Mouse (Mus musculus): ENCODE data around the gene Setd7. TPM values are rescaled to one million over a fixed set of nuclear protein-coding genes. Genes with fewer than 3 reads are reported as not detected.

Setd7 gene
- polyA plus RNA-seq, 1 experiment from 2014 or later = 76.5 TPM

GRCm38 (mm10) chr3:51547577-51547976, 13.1 kb downstream of the Setd7 start:
- no peaks in the 10 kb centered on the region for H3K27me3 ChIP-seq
- no peak for TF ChIP-seq CTCF (IDR thresholded peaks at IDR 0.05)
- in situ Hi-C loops (cut with MboI; ENCODE audit: low pct_unique_long_range_greater_than_20kb) = no loop called here
- ATAC-seq (no peak), DNase-seq (ENCODE audit: low read depth, low spot score) (no peak)
- POLR2A ChIA-PET = interaction anchor here (1.5 kb wide), 1 partner anchor 13 kb away, joined by 3 read pairs; the partner anchor contains the start of gene Setd7
- CTCF ChIA-PET = interaction anchor here (1.0 kb wide), 1 partner anchor 11 kb away, joined by 4 read pairs; no protein-coding TSS in a partner anchor

GRCm38 (mm10) chr3:51544442-51545128, 16.1 kb downstream of the Setd7 start:
- in situ Hi-C loops (cut with MboI; ENCODE audit: low pct_unique_long_range_greater_than_20kb) = no loop called here
- POLR2A ChIA-PET = interaction anchor here (0.8 kb wide), 1 partner anchor 18 kb away, joined by 3 read pairs; no protein-coding TSS in a partner anchor
- TF ChIP-seq CTCF (IDR thresholded peaks at IDR 0.05) = no peak
- no peaks in the 10 kb centered on the region for H3K27me3 ChIP-seq
- CTCF ChIA-PET = interaction anchor here (1.6 kb wide), 1 partner anchor 11 kb away, joined by 3 read pairs; no protein-coding TSS in a partner anchor
- ATAC-seq = no peak
- DNase-seq (ENCODE audit: low read depth, low spot score) = no peak

- DNase-seq (ENCODE audit: low read depth, low spot score) = no peak
- no peak for TF ChIP-seq CTCF (IDR thresholded peaks at IDR 0.05)
- ATAC-seq = no peak
- POLR2A ChIA-PET = interaction anchor here (1.0 kb wide), 1 partner anchor 15 kb away, joined by 4 read pairs; no protein-coding TSS in a partner anchor
- in situ Hi-C loops (cut with MboI; ENCODE audit: low pct_unique_long_range_greater_than_20kb) = no loop called here
- no peaks in the 10 kb centered on the region for H3K27me3 ChIP-seq
- CTCF ChIA-PET = interaction anchor here (0.6 to 4.6 kb wide), 7 partner anchors 9 to 37 kb away, joined by 3 to 19 read pairs (median 10); no protein-coding TSS in a partner anchor
Observed at GRCm38 (mm10) chr3:51540659-51541058, 20.0 kb downstream of the Setd7 start.

GRCm38 (mm10) chr3:51539567-51540408, 20.9 kb downstream of the Setd7 start:
- no peak for ATAC-seq
- no peak for DNase-seq (ENCODE audit: low read depth, low spot score)
- peak; percentile 91 for TF ChIP-seq CTCF (IDR thresholded peaks at IDR 0.05)
- in situ Hi-C loops (cut with MboI; ENCODE audit: low pct_unique_long_range_greater_than_20kb) = no loop called here
- no peaks in the 10 kb centered on the region for H3K27me3 ChIP-seq
- ChIA-PET CTCF (interaction anchor here (0.8 to 4.6 kb wide), 9 partner anchors 9 to 108 kb away, joined by 3 to 19 read pairs (median 10); no protein-coding TSS in a partner anchor), POLR2A (interaction anchor here (1.0 kb wide), 1 partner anchor 16 kb away, joined by 4 read pairs; no protein-coding TSS in a partner anchor)

- no peak for ATAC-seq
- CTCF ChIA-PET = interaction anchor here (1.5 kb wide), 1 partner anchor 8 kb away, joined by 4 read pairs; no protein-coding TSS in a partner anchor
Observed at GRCm38 (mm10) chr3:51534013-51534412, 26.7 kb downstream of the Setd7 start.

GRCm38 (mm10) chr3:51533573-51533972, 27.1 kb downstream of the Setd7 start:
- in situ Hi-C loops (cut with MboI; ENCODE audit: low pct_unique_long_range_greater_than_20kb) = no loop called here
- ChIA-PET POLR2A (interaction anchor here (0.6 kb wide), 1 partner anchor 38 kb away, joined by 3 read pairs; no protein-coding TSS in a partner anchor), CTCF (interaction anchor here (1.5 kb wide), 1 partner anchor 8 kb away, joined by 4 read pairs; no protein-coding TSS in a partner anchor)
- TF ChIP-seq CTCF (IDR thresholded peaks at IDR 0.05) = no peak
- no peak for DNase-seq (ENCODE audit: low read depth, low spot score)
- ATAC-seq = no peak
- H3K27me3 ChIP-seq = no peaks in the 10 kb centered on the region

More at GRCm38 (mm10) chr3:51534013-51534412, 26.7 kb downstream of the Setd7 start:
- no peak for TF ChIP-seq CTCF (IDR thresholded peaks at IDR 0.05)
- POLR2A ChIA-PET = interaction anchor here (0.6 kb wide), 1 partner anchor 38 kb away, joined by 3 read pairs; no protein-coding TSS in a partner anchor
- H3K27me3 ChIP-seq = no peaks in the 10 kb centered on the region
- DNase-seq (ENCODE audit: low read depth, low spot score) = no peak
- in situ Hi-C loops (cut with MboI; ENCODE audit: low pct_unique_long_range_greater_than_20kb) = no loop called here

GRCm38 (mm10) chr3:51532282-51532620, 28.4 kb downstream of the Setd7 start:
- no peaks in the 10 kb centered on the region for H3K27me3 ChIP-seq
- in situ Hi-C loops (cut with MboI; ENCODE audit: low pct_unique_long_range_greater_than_20kb) = no loop called here
- TF ChIP-seq CTCF (IDR thresholded peaks at IDR 0.05) = no peak
- ChIA-PET POLR2A (interaction anchor here (1.0 to 2.0 kb wide), 2 partner anchors 23 to 28 kb away, joined by 3 to 6 read pairs; partner anchors contain the start of gene Setd7), CTCF (interaction anchor here (1.3 to 2.7 kb wide), 3 partner anchors 9 to 120 kb away, joined by 3 to 11 read pairs (median 5); no protein-coding TSS in a partner anchor)
- ATAC-seq (peak; percentile 8), DNase-seq (ENCODE audit: low read depth, low spot score) (no peak)

- TF ChIP-seq CTCF (IDR thresholded peaks at IDR 0.05) = no peak
- H3K27me3 ChIP-seq = no peaks in the 10 kb centered on the region
- CTCF ChIA-PET = interaction anchor here (0.7 to 2.7 kb wide), 10 partner anchors 8 to 121 kb away, joined by 3 to 11 read pairs (median 3); partner anchors contain the start of gene Setd7
- in situ Hi-C loops (cut with MboI; ENCODE audit: low pct_unique_long_range_greater_than_20kb) = no loop called here
- DNase-seq (ENCODE audit: low read depth, low spot score) (peak; percentile 95), ATAC-seq (peak; percentile 52)
- POLR2A ChIA-PET = interaction anchor here (1.0 to 2.0 kb wide), 2 partner anchors 23 to 29 kb away, joined by 3 to 6 read pairs; partner anchors contain the start of gene Setd7
Observed at GRCm38 (mm10) chr3:51531473-51532281, 29.0 kb downstream of the Setd7 start.

GRCm38 (mm10) chr3:51526891-51527290, 33.8 kb downstream of the Setd7 start:
- ChIA-PET POLR2A (no interaction called here), CTCF (interaction anchor here (2.7 kb wide), 1 partner anchor 13 kb away, joined by 12 read pairs; no protein-coding TSS in a partner anchor)
- H3K27me3 ChIP-seq = no peaks in the 10 kb centered on the region
- no peak for TF ChIP-seq CTCF (IDR thresholded peaks at IDR 0.05)
- ATAC-seq (no peak), DNase-seq (ENCODE audit: low read depth, low spot score) (no peak)
- in situ Hi-C loops (cut with MboI; ENCODE audit: low pct_unique_long_range_greater_than_20kb) = no loop called here
